Mouse (Mus musculus) kidney, adult 2 months (tissue): Measurements from ENCODE around the gene Foxf1. TPM values are rescaled to one million over a fixed set of nuclear protein-coding genes. Genes with fewer than 3 reads are reported as not detected.

ENCODE experiments used
- DNase-seq: peaks from one replicate; pipeline ENCODE4 v3.0.0; 2021
- H3K27ac ChIP-seq: fragments of 200-500 bp; 2 replicates; pipeline ENCODE4 v1.5.1; 2012; ENCODE audit warnings: low read depth, low read length, control low read depth, inconsistent platforms; ENCODE audit not compliant: insufficient read depth
- H3K27me3 ChIP-seq: fragments of 200-500 bp; replicated peaks from 2 replicates; pipeline ENCODE4 v1.6.1; 2012; ENCODE audit warnings: mild to moderate bottlenecking, moderate library complexity, low read length, inconsistent platforms; ENCODE audit not compliant: control insufficient read depth, insufficient read depth
- H3K36me3 ChIP-seq: fragments of 200-500 bp; 2 replicates; pipeline ENCODE4 v1.6.1; 2012; ENCODE audit warnings: mild to moderate bottlenecking, moderate library complexity, low read length, inconsistent platforms; ENCODE audit not compliant: control insufficient read depth, insufficient read depth
- H3K4me1 ChIP-seq: fragments of 200-500 bp; 2 replicates; pipeline ENCODE4 v1.6.1; 2011; ENCODE audit warnings: low read length; ENCODE audit not compliant: control insufficient read depth, insufficient read depth
- H3K4me3 ChIP-seq: fragments of 200-500 bp; 2 replicates; pipeline ENCODE4 v1.5.1; 2011; ENCODE audit warnings: mild to moderate bottlenecking, low read depth, low read length, control low read depth; ENCODE audit not compliant: insufficient read depth
- CTCF ChIP-seq: fragments of 200-500 bp; conservative IDR thresholded peaks from 2 replicates; pipeline ENCODE4 v1.5.1; 2011; ENCODE audit warnings: low read depth, mild to moderate bottlenecking, control low read depth, low read length, moderate library complexity, mixed read lengths; ENCODE audit not compliant: insufficient read depth, insufficient read length
- POLR2A ChIP-seq: fragments of 200-500 bp; IDR thresholded peaks from one replicate; pipeline ENCODE4 v1.6.1; 2011; ENCODE audit warnings: low read depth, low read length, control low read depth
- WGBS: fragments of 180-500 bp; shearing (Covaris S2); methylation state at CpG from one replicate; pipeline ENCODE4 v1.1.7; 2018; 5-methylcytosine and 5-hydroxymethylcytosine counted together
- polyA plus RNA-seq: library from polyadenylated mRNA; depleted of rRNA; stranded (reverse); fragments of >200 nt; gene quantifications from 2 replicates; pipeline ENCODE4 v1.2.3, GENCODE M21; 2012

The Foxf1 gene
- polyA plus RNA-seq, 1 experiment, result 0.52 TPM

GRCm38 (mm10) chr8:121083093-121083935 is 872 bp upstream of the Foxf1 start:
- Histone ChIP-seq H3K27me3 (peaks cover 12% of the 10 kb centered on the region; the same call in 1 of the 2 replicates), H3K27ac (no peak overlapping the region), H3K4me1 (no peaks in the 10 kb centered on the region), H3K4me3 (peak overlapping the region; percentile 83), H3K36me3 (no peaks in the 10 kb centered on the region)
- WGBS, result under 1% methylated on average over 89 of the region's 89 CpGs
- TF ChIP-seq CTCF, result no peak
- no peak for TF ChIP-seq POLR2A
- peak; percentile 77 for DNase-seq

GRCm38 (mm10) chr8:121083936-121084209 is 313 bp upstream of the Foxf1 start:
- no peaks in the 10 kb centered on the region for H3K4me1 ChIP-seq
- WGBS, result 2% methylated on average over 13 of the region's 27 CpGs
- peak overlapping the region; percentile 83 for H3K4me3 ChIP-seq
- DNase-seq, result no peak
- no peaks in the 10 kb centered on the region for H3K36me3 ChIP-seq
- no peak for TF ChIP-seq CTCF
- no peak for TF ChIP-seq POLR2A
- no peak overlapping the region for H3K27ac ChIP-seq
- H3K27me3 ChIP-seq, result peaks cover 12% of the 10 kb centered on the region; the same call in 1 of the 2 replicates

- WGBS, result 25% methylated on average over 30 of the region's 30 CpGs
Measured at GRCm38 (mm10) chr8:121085011-121085410, 825 bp downstream of the Foxf1 start.

GRCm38 (mm10) chr8:121085561-121085960 is 1.4 kb downstream of the Foxf1 start:
- Histone ChIP-seq H3K4me1 (no peaks in the 10 kb centered on the region), H3K36me3 (no peaks in the 10 kb centered on the region), H3K27me3 (peaks cover 12% of the 10 kb centered on the region; the same call in 1 of the 2 replicates), H3K4me3 (no peak overlapping the region), H3K27ac (no peak overlapping the region)
- WGBS, result 95% methylated on average over 3 of the region's 3 CpGs
- no peak for TF ChIP-seq CTCF
- no peak for TF ChIP-seq POLR2A
- no peak for DNase-seq

More at GRCm38 (mm10) chr8:121085011-121085410, 825 bp downstream of the Foxf1 start:
- DNase-seq, result no peak
- H3K36me3 ChIP-seq, result no peaks in the 10 kb centered on the region
- TF ChIP-seq CTCF, result no peak
- TF ChIP-seq POLR2A, result no peak
- no peak overlapping the region for H3K4me3 ChIP-seq
- peaks cover 12% of the 10 kb centered on the region; the same call in 1 of the 2 replicates for H3K27me3 ChIP-seq
- no peak overlapping the region for H3K27ac ChIP-seq
- no peaks in the 10 kb centered on the region for H3K4me1 ChIP-seq

GRCm38 (mm10) chr8:121086004-121086900 is 2.1 kb downstream of the Foxf1 start:
- WGBS, result 68% methylated on average over 19 of the region's 19 CpGs
- no peak for TF ChIP-seq CTCF
- Histone ChIP-seq H3K36me3 (no peaks in the 10 kb centered on the region), H3K4me1 (no peaks in the 10 kb centered on the region), H3K27me3 (peaks cover 10% of the 10 kb centered on the region; the same call in 1 of the 2 replicates), H3K4me3 (no peak overlapping the region), H3K27ac (no peak overlapping the region)
- no peak for DNase-seq

GRCm38 (mm10) chr8:121088281-121088680 is 4.1 kb downstream of the Foxf1 start:
- H3K4me3 ChIP-seq, result no peak overlapping the region
- 19% methylated on average over 8 of the region's 8 CpGs for WGBS
- TF ChIP-seq CTCF, result no peak
- TF ChIP-seq POLR2A, result no peak
- no peak for DNase-seq
- peaks cover 5% of the 10 kb centered on the region; the same call in 1 of the 2 replicates for H3K27me3 ChIP-seq
- no peaks in the 10 kb centered on the region for H3K4me1 ChIP-seq
- no peaks in the 10 kb centered on the region for H3K36me3 ChIP-seq
- H3K27ac ChIP-seq, result no peak overlapping the region
